Mouse (Mus musculus) cerebellum, adult 2 months (tissue): ENCODE measurements at regions not wholly inside any gene's neighbourhood (a gene's known extent, or its start where the extent isn't known, plus 50 kb on each side); places are given as distances from the start of the nearest gene placed in this dataset.

ENCODE experiments used
- DNase-seq, 2 experiments: peaks; one replicate each; pipeline ENCODE4 v3.0.0; 2021
- H3K27ac ChIP-seq: fragments of 200-500 bp; 2 replicates; pipeline ENCODE4 v1.5.1; 2012; ENCODE audit warnings: low read length, control low read depth, inconsistent platforms; ENCODE audit not compliant: insufficient read depth
- H3K27me3 ChIP-seq: fragments of 200-500 bp; 2 replicates; pipeline ENCODE4 v1.6.1; 2012; ENCODE audit warnings: inconsistent platforms, mild to moderate bottlenecking, low read length, moderate library complexity; ENCODE audit not compliant: control insufficient read depth, insufficient read depth
- H3K4me1 ChIP-seq: fragments of 200-500 bp; 2 replicates; pipeline ENCODE4 v1.6.1; 2011; ENCODE audit warnings: low read length; ENCODE audit not compliant: control insufficient read depth, insufficient read depth
- H3K4me3 ChIP-seq: fragments of 200-500 bp; replicated peaks from 2 replicates; pipeline ENCODE3; 2011; ENCODE audit warnings: mild to moderate bottlenecking, low read depth, low read length, control low read depth; ENCODE audit not compliant: insufficient read depth
- CTCF ChIP-seq: fragments of 200-500 bp; IDR thresholded peaks from 2 replicates; pipeline ENCODE4 v1.5.1; 2011; ENCODE audit warnings: low read depth, mild to moderate bottlenecking, control low read depth, low read length, moderate library complexity, borderline replicate concordance; ENCODE audit not compliant: insufficient read depth
- POLR2A ChIP-seq: fragments of 200-500 bp; IDR thresholded peaks from 2 replicates; pipeline ENCODE4 v1.6.1; 2011; ENCODE audit warnings: low read length, control low read depth, borderline replicate concordance; ENCODE audit not compliant: insufficient read depth
- WGBS: fragments of 180-500 bp; shearing (Covaris S2); methylation state at CpG from one replicate; pipeline ENCODE4 v1.1.7; 2018; 5-methylcytosine and 5-hydroxymethylcytosine counted together

DNA sequence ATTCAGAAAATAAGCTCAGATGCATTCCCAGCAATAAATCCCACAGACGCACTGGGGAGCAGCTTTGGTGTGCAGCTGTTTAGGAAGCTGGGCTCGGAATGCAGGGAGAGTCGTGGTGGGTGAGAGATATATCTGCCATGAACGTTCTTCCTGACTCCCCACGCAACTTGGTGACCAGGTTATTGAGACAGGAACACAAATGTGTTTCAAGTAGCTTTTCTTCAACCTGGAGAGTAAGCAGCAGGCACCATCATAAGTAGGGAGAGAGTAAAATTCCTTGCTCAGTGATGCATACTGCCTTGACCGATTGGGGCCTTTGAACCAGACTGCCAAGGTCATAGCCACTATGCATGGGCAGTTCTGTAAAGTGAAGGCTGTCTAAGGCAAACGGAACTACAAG, 95.6 kb upstream of the Basp1 start:
- Histone ChIP-seq H3K4me3 (no peak overlapping the region), H3K27ac (no peak overlapping the region), H3K4me1 (no peaks in the 10 kb centered on the region; the same call in 1 of the 2 replicates), H3K27me3 (no peaks in the 10 kb centered on the region)
- 70% methylated on average over 7 of the region's 7 CpGs for WGBS
- no peak for DNase-seq
- TF ChIP-seq POLR2A (no peak), CTCF (no peak)

DNA sequence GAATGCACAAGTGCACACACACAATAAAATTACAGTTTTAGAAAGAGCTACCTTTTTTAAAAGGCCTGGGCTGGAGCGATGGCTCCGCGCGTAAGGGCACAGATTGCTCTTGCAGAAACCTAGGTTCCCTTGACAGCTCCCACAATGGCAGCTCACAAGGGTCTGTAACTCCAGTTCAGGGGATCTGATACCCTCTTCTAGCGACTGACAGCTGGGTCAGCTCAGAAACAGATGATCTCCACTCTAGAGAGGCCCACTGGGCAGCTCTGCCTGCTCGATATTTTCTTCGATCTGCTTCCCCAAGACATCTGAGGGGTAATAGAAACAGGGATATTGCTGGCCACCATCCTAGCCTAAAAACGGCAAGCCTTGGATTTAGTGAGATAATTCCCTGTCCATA, 96.0 kb upstream of the Basp1 start:
- no peak for DNase-seq
- Histone ChIP-seq H3K27me3 (no peaks in the 10 kb centered on the region), H3K27ac (no peak overlapping the region), H3K4me1 (no peaks in the 10 kb centered on the region; the same call in 1 of the 2 replicates), H3K4me3 (no peak overlapping the region)
- WGBS = 75% methylated on average over 8 of the region's 8 CpGs
- TF ChIP-seq CTCF = no peak
- no peak for TF ChIP-seq POLR2A

DNA sequence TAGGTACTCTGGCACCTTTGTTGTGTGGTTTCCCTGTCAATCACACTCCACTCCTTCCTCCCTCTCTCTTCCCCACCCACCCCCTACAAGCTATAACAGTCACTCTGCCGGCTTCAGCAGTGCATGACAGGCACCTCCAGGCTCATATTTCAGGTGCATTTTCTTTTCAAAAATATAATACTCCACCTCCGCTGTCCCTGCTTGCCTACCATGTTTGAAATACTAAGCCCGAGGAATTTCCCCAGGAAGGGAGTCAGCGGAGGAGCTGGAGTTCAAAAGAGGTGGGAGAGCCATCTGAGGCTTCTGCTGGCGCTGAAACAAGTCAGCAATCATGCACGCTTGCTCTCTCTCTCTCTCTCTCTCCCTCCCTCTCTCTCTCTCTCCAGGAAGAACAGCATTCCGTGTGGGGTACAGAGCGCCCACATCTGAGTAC, 96.5 kb upstream of the Basp1 start:
- Histone ChIP-seq H3K27me3 (no peaks in the 10 kb centered on the region), H3K4me3 (no peak overlapping the region), H3K4me1 (no peaks in the 10 kb centered on the region; the same call in 1 of the 2 replicates), H3K27ac (no peak overlapping the region)
- DNase-seq = no peak
- 30% methylated on average over 8 of the region's 8 CpGs for WGBS
- TF ChIP-seq POLR2A (no peak), CTCF (no peak)

DNA sequence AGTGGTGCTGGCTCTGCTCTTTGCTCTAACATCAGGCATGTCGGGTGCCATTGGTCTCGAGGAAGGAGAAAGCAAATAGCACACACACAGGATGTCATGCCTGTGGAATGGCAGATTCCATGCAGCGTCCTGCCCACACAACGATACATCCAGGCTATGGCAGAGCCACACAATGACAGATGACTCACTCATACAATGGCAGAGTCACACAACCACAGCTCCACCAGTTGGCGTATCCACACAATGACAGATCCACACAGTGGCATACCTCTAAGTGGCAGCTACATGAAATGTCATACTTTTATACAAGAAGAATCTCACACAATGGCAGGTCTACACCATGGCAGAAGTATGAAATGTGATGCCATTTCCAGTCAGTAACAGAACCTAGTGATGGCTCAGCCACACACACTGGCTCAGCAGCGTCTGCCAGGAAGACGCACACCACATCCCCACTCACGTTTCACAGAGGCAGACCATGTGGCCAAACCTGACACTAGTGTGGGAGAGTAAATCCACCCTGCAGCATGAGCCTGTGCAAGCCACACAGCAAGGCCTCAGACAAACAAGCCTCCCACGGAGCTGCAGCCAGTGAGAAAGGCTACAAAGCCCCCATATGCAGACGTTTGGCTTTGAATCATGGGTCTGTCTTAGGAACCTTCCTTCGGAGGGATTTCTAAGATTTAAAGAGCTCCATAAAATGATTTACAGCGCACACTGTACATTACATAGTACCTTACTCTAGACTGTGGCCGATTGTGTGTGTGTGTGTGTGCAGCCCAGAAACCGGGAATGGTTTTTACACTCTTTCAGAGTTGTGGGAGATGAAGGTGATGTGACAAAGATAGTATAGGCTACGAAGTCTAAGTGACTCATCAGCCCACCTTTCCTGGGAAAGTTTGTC, 104.0 kb upstream of the Myo10 start:
- Histone ChIP-seq H3K4me3 (no peak overlapping the region), H3K27ac (no peak overlapping the region), H3K4me1 (no peaks in the 10 kb centered on the region), H3K27me3 (no peaks in the 10 kb centered on the region)
- TF ChIP-seq CTCF (no peak), POLR2A (no peak)
- no peak for DNase-seq
- 79% methylated on average over 15 of the region's 15 CpGs for WGBS

GRCm38 (mm10) chr15:25524189-25524588, 98.1 kb upstream of the Myo10 start:
- no peaks in the 10 kb centered on the region for H3K4me1 ChIP-seq
- DNase-seq = no peak
- no peak for TF ChIP-seq POLR2A
- no peak for TF ChIP-seq CTCF
- no peak overlapping the region for H3K27ac ChIP-seq
- WGBS = 97% methylated on average over 4 of the region's 4 CpGs
- no peak overlapping the region for H3K4me3 ChIP-seq
- no peaks in the 10 kb centered on the region for H3K27me3 ChIP-seq

DNA sequence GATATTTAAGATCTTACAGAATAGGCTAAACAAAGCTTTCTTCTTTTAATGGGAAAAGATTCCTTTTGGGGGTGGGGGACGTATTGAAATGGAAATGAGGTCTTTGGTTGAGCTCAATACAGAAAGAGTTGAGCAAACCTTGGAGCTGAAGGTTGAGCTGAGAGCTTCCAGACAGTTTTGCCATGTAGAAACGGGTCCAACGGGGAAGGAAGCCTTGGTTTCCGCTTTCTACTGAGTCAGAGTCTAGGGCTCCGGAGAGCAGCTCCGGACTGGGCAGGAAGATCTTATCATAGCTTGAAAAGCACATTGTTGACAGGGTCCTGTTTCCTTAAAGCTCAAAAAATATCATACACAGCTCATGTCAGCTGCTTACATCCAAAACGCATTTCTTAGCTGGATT, 97.0 kb upstream of the Myo10 start:
- no peak for TF ChIP-seq CTCF
- no peak for TF ChIP-seq POLR2A
- 78% methylated on average over 7 of the region's 7 CpGs for WGBS
- H3K27ac ChIP-seq = no peak overlapping the region

DNA sequence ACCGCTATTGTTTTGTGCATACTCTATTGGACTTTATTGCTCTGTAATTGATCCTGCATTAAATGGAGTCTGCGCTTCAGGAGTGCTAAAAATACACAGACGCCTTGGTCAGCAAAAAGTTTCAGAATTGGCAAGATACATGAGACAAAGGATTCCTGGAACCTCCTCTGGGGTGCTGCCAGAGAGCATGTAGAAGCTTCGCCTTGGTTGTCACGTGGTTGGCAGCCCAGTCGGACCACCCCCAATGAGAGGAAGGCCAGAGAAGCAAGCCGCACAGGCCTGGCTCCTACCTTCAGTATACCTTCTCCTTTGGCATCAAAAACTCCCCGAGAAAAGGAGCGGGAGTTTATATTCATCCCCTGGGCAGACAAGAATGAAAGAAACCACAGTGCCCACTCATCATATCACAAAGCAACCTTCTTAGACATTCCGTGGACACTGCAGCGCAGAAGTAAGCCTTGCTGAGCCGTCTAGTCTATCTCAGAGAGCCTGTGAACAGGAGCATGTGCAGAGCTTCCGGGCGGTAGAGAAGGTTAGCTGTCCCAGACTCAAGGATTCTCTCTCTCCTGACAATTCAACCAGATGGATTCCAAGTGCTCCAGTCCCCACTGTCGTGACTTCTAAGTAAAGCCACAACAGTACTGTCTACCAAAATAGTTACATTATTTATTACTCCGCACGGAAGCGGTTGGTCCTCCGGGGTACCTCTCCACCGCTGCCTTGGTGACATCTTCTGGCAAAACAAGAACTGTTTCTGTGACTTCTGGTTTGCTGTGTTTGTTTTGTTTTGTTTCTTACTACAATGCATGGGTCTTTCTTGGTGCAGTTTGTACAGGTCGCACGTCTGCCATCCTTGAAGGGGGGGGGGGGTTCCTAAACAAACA, 85.6 kb upstream of the Myo10 start:
- Histone ChIP-seq H3K27ac (no peak overlapping the region), H3K27me3 (no peaks in the 10 kb centered on the region), H3K4me3 (no peak overlapping the region), H3K4me1 (no peaks in the 10 kb centered on the region)
- 65% methylated on average over 22 of the region's 22 CpGs for WGBS
- TF ChIP-seq CTCF (no peak), POLR2A (no peak)
- DNase-seq = no peak

More for the DNA sequence above, 97.0 kb upstream of the Myo10 start:
- no peaks in the 10 kb centered on the region for H3K4me1 ChIP-seq
- H3K4me3 ChIP-seq = no peak overlapping the region
- no peaks in the 10 kb centered on the region for H3K27me3 ChIP-seq
- no peak for DNase-seq
